Mouse (Mus musculus) C2C12 (cell line): Measurements from ENCODE around the gene Pomgnt1.

Experiments
- CEBPB ChIP-seq: IDR thresholded peaks from one replicate; pipeline ENCODE4 v1.6.1; 2011; ENCODE audit warnings: low read depth, mild to moderate bottlenecking, control low read depth, moderate library complexity
- CTCF ChIP-seq: IDR thresholded peaks from one replicate; pipeline ENCODE4 v1.5.1; 2011; ENCODE audit not compliant: control insufficient read depth, insufficient read depth, insufficient read length
- MAX ChIP-seq: IDR thresholded peaks from one replicate; pipeline ENCODE4 v1.6.1; 2011; ENCODE audit warnings: mild to moderate bottlenecking, control low read depth
- MYOD1 ChIP-seq: IDR thresholded peaks from one replicate; pipeline ENCODE4 v1.6.1; 2011; ENCODE audit warnings: low read depth; ENCODE audit not compliant: control insufficient read depth, insufficient read length
- MYOG ChIP-seq: IDR thresholded peaks from one replicate; pipeline ENCODE4 v1.6.1; 2011; ENCODE audit not compliant: control insufficient read depth, insufficient read length; ENCODE audit errors: extremely low read depth
- USF1 ChIP-seq: IDR thresholded peaks from one replicate; pipeline ENCODE4 v1.6.1; 2011; ENCODE audit warnings: low read depth, mild to moderate bottlenecking, control low read depth, moderate library complexity

- TF ChIP-seq CTCF (no peak), MYOD1 (no peak), CEBPB (no peak), USF1 (no peak), MAX (no peak), MYOG (no peak)
Observed at GRCm38 (mm10) chr4:116162142-116162541, 38.5 kb downstream of the Pomgnt1 start.
